Mouse (Mus musculus) mesoderm, embryonic 11.5 days (tissue): ENCODE measurements around the gene Rab44.

Experiments used
- DNase-seq: peaks from one replicate; pipeline ENCODE4 v3.0.0-alpha.2; 2012; ENCODE audit warnings: low read depth, low spot score

Rab44 gene

GRCm38 (mm10) chr17:29167371-29167770 is 53.4 kb downstream of the Rab44 start:
- DNase-seq: no peak

- DNase-seq: no peak
These were observed 54.5 kb downstream of the Rab44 start for GRCm38 (mm10) chr17:29168438-29168837.

DNA sequence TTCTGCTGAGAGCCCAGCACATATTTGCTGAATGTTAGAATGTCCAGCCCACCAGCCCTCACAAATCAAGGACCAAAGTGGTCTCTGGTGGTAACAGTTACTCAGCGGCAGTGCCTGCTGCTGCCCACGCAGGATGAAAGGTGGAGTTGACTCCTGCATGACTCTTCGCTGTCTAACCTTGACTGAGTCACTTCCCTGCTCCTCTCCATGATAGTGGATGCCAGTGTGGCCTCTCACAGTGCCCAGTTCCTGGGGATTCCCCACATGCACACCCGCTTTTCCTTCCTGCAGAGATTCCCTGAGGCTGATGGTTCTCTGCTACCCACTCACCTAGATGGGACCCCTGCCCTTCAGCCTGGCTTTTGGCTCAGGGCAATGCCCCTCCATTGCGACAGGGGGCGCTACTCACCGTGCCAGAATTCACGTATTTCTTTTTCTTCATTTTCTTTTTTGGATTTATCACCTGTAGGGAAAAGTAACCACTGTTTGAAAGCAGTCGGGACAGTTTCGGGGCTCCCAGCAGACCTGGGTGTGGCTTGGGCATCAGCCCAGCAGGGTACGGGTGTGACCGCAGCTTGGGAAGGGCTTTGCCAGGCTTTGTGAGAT is 55.2 kb downstream of the Rab44 start:
- no peak for DNase-seq

DNA sequence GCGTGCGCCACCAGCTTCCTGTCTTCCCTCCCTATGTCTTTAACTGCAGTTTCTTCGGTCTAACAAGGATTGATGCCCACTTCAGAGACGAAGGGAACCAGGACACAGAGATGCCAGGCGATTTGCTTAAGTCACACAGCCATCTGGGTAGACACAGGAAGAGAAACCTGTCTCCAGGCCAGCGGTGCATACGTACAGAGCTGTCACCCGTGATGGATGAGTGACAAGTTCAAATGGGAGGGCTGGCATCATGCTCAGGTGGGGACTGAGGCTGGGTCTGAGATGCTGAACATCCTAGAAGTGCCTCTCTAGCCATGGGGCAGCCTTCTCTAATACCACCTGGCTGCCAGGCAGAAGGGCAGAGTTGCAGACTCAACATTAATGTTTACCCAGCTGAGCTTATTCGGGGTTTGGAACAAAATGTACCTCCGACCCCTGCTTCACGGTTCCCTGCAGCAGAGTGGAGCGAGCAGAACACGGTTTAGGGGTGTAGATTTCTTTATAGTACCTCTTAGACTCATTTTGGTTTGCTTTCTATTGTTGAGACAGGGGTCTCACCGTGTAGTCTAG is 56.6 kb downstream of the Rab44 start:
- DNase-seq: no peak

DNA sequence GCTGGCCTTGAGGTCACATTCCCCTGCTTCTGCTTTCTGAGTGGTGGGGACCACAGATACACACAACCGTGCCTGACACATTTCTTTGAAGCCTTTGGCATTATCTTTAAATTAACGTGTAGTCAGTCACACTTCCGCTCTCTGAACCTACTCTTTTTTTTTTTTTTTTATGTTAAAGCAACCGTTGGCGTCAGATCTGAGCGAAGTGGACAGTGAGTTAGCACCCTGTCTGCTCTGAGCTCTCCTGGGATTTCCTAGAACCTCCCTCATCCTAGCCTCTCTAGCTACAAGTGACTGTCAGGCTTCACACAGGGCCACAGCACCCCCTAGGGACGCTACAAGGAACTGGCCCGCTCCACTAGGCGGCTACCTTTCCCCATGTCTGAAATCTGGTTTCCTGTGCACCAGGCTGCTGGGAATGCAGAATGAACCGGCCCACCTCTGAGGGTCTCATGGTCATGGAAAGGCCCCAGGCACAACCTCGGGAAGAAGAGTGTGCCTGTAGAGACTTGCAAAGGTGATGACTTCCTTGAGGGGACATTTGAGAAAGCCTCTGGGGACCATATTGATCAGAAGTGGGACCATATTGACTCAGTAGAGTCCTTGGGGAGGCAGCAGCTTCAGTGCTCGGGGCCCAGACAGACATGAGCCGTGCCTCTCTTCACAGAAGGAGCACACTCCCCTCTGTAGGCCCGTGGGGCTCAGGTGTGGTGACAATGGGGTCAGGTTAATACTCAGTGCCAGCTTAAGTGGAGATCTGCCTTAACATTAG is 57.2 kb downstream of the Rab44 start:
- peak; percentile 82 for DNase-seq

- DNase-seq: no peak
These were observed 58.1 kb downstream of the Rab44 start for GRCm38 (mm10) chr17:29172062-29172461.

GRCm38 (mm10) chr17:29173165-29173564 is 59.2 kb downstream of the Rab44 start:
- no peak for DNase-seq

DNA sequence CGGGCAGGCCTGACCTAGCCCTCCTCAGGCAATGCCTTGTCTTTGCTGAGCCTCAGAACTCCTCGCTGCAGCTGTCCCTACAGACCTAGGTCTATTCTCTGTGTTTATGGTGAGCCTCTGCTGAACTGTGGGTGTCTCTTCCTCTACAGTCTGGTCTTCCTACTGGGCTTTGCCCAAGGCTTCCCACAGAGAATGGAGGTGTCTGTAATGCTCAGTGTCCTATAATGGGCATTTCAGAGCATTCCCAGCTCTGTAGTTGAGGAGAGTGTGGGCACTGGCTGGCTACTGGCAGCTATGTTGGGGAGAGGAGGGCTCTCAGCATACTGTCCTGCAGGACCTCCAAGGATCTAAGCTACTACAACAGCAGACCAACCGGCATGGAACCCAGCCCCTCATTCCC is 61.7 kb downstream of the Rab44 start:
- DNase-seq: no peak

- DNase-seq: peak; percentile 63
These were observed 62.7 kb downstream of the Rab44 start for GRCm38 (mm10) chr17:29176391-29177267.

- no peak for DNase-seq
These were observed 64.6 kb downstream of the Rab44 start for GRCm38 (mm10) chr17:29178503-29179059.

DNA sequence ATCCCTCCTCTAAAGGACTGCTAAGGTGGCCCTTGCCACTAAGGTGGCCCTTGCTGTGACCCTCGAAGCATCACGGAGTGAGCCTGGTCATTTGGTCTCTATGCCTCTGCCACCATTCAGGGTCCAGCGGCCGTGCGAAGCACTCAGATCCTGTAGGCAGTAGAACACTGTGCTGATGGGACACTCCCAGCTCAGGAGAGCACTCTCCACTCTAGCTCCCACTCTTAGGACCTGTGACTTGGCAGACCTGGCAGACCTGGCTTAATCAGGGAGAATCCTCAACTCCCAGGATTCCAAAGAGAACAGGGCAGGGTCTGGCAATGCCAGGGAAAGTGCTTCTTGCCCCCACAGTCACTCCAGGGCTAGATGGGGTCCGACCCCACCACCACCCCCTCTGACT is 66.0 kb downstream of the Rab44 start:
- DNase-seq: no peak

- no peak for DNase-seq
These were observed 66.6 kb downstream of the Rab44 start for GRCm38 (mm10) chr17:29180406-29181127.

DNA sequence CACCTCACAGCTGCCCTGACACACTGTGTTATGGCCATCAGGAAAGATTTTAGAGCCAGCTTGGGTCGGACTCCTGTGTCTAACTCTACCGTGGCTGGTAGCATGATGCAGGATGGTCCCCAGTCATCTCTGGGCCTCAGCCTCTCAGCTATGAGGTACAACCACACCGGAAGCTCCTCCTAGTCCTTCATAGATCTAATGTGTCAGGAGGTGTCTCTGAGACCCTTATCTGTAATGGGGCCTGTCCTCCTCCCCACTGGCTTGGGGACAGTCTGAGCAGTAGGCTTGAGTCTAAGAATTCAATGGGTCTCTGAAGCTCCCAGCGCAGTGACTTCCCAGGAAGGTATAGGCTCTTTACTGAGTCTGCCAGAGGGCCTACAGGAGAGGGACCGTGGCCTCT is 67.8 kb downstream of the Rab44 start:
- no peak for DNase-seq

- DNase-seq: no peak
These were observed 69.2 kb downstream of the Rab44 start for GRCm38 (mm10) chr17:29183162-29183561.

DNA sequence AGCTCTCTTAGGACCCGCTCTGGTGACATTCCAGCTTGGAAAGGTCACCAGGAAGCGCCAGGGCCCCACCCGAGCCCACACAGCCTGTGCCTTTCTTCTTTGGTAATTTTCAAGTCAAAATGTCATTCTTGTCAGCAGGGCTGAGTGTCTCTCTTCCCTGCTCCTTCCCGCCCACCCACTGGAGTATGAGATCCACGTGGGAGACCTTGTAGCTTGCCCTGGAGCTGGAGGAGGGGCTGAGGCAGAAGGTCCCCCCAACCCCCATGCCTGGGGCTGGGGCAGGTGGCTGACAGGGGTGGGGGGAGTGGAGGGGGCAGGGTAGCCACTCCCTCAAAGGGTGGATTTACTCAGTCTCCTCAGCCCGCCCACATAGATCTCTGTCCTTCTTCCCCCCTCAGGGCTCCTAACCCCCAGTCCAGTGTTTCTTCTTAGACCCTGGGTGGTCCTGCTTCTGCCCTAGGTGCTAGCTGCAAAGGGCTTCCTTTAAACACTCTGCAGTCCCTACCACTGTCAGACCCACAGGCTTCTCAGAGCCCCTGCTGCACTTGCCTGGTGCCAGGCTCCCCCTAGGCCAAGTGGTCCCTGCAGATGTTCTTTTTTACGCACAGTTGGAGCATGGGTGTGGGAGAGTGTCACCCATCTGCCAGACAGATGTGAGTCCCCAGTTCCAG is 71.6 kb downstream of the Rab44 start:
- no peak for DNase-seq

GRCm38 (mm10) chr17:29186989-29187859 is 73.3 kb downstream of the Rab44 start:
- DNase-seq: no peak

DNA sequence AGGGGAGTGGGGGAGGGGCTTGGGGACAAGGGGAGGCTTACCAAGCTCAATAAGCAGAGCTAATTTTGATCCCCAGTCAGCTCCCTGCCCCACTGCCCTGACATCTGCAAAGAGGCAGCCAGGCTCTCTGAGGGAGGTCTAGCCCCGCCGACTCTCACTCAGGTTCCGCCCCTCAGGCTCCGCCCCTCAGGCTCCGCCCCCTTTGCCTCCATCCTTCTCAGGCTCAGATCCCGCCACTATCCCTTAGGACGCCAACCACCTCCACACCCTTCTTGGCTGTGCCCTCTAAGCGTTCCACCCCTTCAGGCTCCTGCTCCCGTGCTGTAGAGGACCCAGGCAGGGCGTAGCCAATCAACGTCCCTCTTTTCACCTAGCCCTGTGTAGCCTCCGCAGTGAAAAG is 75.0 kb downstream of the Rab44 start:
- DNase-seq: no peak

GRCm38 (mm10) chr17:29195579-29195978 is 81.6 kb downstream of the Rab44 start:
- DNase-seq: no peak
